Mouse (Mus musculus) brown adipose tissue, adult 24 weeks (tissue): ENCODE results near the gene Trip11. TPM values are rescaled to one million over a fixed set of nuclear protein-coding genes. Genes with fewer than 3 reads are reported as not detected.

ENCODE experiments used
- H3K27ac ChIP-seq: fragments of 200-500 bp; replicated peaks from 2 replicates; pipeline ENCODE4 v1.5.1; 2012; ENCODE audit warnings: low read depth, mild to moderate bottlenecking, low read length
- H3K4me1 ChIP-seq: fragments of 200-500 bp; 2 replicates; pipeline ENCODE4 v1.6.1; 2012; ENCODE audit warnings: low read length, mixed read lengths; ENCODE audit not compliant: control insufficient read depth, insufficient read depth, insufficient read length
- H3K4me3 ChIP-seq: fragments of 200-500 bp; 2 replicates; pipeline ENCODE4 v1.5.1; 2012; ENCODE audit warnings: low read depth, mild to moderate bottlenecking, low read length, moderate library complexity; ENCODE audit not compliant: insufficient read depth
- polyA plus RNA-seq: library from polyadenylated mRNA; stranded (reverse); fragments of >200 nt; gene quantifications from 2 replicates; pipeline ENCODE4 v1.2.4, GENCODE M21; 2012; ENCODE audit not compliant: missing spikeins, insufficient read depth, insufficient read length

Trip11 gene
- polyA plus RNA-seq, 1 experiment: 17.1 TPM

DNA sequence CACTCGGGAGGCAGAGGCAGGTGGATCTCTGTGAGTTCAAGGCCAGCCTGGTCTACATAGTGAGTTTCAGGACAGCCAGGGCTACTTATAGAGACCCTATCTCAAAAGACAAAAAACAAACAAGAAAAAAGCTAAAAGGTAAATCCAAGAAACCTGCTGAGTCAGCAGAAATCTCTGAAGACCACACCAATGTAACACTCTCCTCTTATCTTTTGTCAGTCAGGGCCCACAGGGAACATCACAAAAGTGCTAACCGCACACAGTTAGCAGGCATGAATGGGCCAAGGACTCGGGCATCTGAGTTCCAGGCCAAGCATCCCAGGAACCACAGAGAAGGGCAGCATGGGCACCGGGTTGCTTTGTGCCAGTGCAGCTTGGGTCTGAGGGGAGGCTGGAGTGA, 120.4 kb downstream of the Trip11 start:
- Histone ChIP-seq H3K27ac (no peak overlapping the region), H3K4me1 (peaks cover 6% of the 10 kb centered on the region), H3K4me3 (no peak overlapping the region)

DNA sequence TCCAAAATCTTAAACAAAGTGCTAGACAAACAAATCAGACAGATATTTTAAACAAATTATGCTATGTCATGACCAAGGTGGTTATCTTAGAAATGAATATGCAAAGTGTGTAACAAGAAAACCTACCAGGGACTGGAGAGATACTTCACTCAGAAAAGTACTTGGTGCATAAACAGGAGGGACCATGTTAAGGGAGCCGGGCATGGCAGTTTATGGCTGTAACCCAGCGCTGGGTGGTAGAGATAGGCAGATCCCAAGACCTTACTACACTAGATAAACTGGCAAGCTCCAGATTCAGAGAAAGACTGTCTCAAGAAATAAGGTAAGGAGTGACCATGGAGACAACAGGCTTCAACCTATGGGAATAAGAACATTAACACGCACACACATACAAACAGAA, 123.3 kb downstream of the Trip11 start:
- H3K27ac ChIP-seq: no peak overlapping the region
- peaks cover 6% of the 10 kb centered on the region for H3K4me1 ChIP-seq
- no peak overlapping the region for H3K4me3 ChIP-seq

DNA sequence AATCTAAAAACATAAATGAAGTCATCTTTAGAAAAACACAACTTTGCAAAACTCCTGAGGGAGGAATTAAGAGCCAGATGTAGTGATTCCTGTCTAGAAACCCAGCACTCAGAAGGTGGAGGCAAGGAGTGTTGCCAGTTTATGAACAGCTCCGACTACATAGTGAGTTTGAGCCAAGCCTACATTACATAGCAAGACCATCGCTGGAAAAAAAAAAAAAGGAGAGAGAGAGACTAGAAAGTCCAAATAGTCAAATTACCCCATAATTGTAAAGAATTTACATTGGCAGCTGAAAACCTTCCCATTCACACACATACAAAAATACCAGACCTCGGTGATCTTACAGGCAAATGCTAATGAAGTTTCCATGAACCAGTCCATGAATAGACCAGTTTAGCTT, 123.8 kb downstream of the Trip11 start:
- H3K4me1 ChIP-seq: peaks cover 6% of the 10 kb centered on the region
- H3K27ac ChIP-seq: no peak overlapping the region
- H3K4me3 ChIP-seq: no peak overlapping the region

Other genes starting within 250 kb of the Trip11 start
- 1.8 and 5.0 TPM in 2 replicates for gene Tc2n, start 194.7 kb downstream of the Trip11 start, polyA plus RNA-seq
- 11.5 and 12.5 TPM in 2 replicates for gene Fbln5, start 94.2 kb downstream of the Trip11 start, polyA plus RNA-seq
- 6.3 and 10.6 TPM in 2 replicates for gene Atxn3, start 45.0 kb upstream of the Trip11 start, polyA plus RNA-seq
- 12.3 TPM in 2 replicates for gene Cpsf2, start 62.7 kb upstream of the Trip11 start, polyA plus RNA-seq
- gene Slc24a4, start 215.5 kb upstream of the Trip11 start, polyA plus RNA-seq: not detected in 2 replicates